8 mouse cellular contexts compared by ENCODE assay signal in the genomic region with DNA sequence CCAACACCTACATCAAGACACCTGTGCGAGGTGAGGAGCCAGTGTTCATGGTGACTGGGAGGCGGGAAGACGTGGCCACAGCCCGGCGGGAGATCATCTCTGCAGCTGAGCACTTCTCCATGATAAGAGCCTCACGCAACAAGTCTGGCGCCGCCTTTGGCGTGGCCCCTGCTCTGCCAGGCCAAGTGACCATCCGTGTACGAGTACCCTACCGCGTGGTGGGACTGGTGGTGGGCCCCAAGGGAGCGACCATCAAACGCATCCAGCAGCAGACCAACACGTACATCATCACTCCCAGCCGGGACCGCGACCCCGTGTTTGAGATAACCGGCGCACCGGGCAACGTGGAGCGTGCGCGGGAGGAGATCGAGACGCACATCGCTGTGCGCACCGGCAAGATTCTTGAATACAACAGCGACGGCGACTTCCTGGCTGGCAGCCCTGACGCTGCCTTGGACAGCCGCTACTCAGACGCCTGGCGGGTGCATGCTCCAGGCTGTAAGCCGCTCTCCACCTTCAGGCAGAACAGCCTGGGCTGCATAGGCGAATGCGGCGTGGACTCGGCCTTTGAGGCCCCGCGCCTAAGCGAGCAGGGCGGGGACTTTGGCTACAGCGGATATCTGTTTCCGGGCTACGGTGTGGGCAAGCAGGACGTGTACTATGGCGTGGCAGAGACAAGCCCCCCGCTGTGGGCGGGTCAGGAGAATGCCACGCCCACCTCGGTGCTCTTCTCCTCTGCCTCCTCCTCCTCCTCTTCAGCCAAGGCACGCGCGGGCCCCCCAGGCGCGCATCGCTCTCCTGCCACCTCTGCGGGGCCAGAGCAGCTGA. TPM values are rescaled to one million over a fixed set of nuclear protein-coding genes. Genes with fewer than 3 reads are reported as not detected.
DNase-seq lines count a peak whose midpoint lies in the region; ATAC-seq and TF ChIP-seq lines count a peak whose summit lies in the region.

No protein-coding gene starts in this region.

- no peaks in the 10 kb centered on the region for H3K4me1 ChIP-seq in cortical plate, adult 2 months (ENCODE audit: control insufficient read depth, insufficient read depth, low read length)
- H3K4me1 ChIP-seq in hindbrain, embryonic 16.5 days (ENCODE audit: control insufficient read depth, insufficient read depth, low read depth, low read length) = peaks cover 61% of the 10 kb centered on the region

- no peak for ATAC-seq in hindbrain, embryonic 16.5 days

- H3K4me2 ChIP-seq in hindbrain, embryonic 16.5 days (ENCODE audit: low read length) = peak overlapping the region; percentile 64

- DNase-seq in adrenal gland, postnatal 36 days = peak; percentile 86 to 89
- peak; percentile 77 to 84 for DNase-seq in gastrocnemius, adult 8-10 months (ENCODE audit: low spot score in 2 of 2)
- peak; percentile 61 to 78 for DNase-seq in layer of hippocampus, postnatal 36 days
- DNase-seq in lung, postnatal 10 days = peak; percentile 85
- peak; percentile 69 for DNase-seq in right cerebral cortex, postnatal 14 days
- no peak for DNase-seq in natural killer cell, adult 2 months (ENCODE audit: low spot score in 2 of 2)

- no peaks in the 10 kb centered on the region for H3K9me3 ChIP-seq in hindbrain, embryonic 16.5 days (ENCODE audit: control insufficient read depth, low read length)

- H3K36me3 ChIP-seq in hindbrain, embryonic 16.5 days (ENCODE audit: control insufficient read depth, insufficient read depth, low read length) = peaks cover 20% of the 10 kb centered on the region

- H3K4me3 ChIP-seq in cortical plate, adult 2 months (ENCODE audit: insufficient read depth, low read length) = peak overlapping the region; percentile 37
- peak overlapping the region; percentile 75 for H3K4me3 ChIP-seq in hindbrain, embryonic 16.5 days (ENCODE audit: low read length)

- peak; percentile 65; the same call in 1 of the 2 replicates for TF ChIP-seq POLR2A in cortical plate, adult 2 months (IDR thresholded peaks at IDR 0.05; ENCODE audit: extremely low read depth, insufficient read depth, low read length)

- peak overlapping the region; percentile 46 for H3K9ac ChIP-seq in hindbrain, embryonic 16.5 days (ENCODE audit: low read depth, low read length)

- WGBS in hindbrain, embryonic 16.5 days = 6% methylated on average over 52 of the region's 64 CpGs

- no peak overlapping the region for H3K27ac ChIP-seq in cortical plate, adult 2 months (ENCODE audit: insufficient read depth, low read length)
- H3K27ac ChIP-seq in hindbrain, embryonic 16.5 days (ENCODE audit: low read depth, low read length) = peak overlapping the region; percentile 46

- H3K27me3 ChIP-seq in hindbrain, embryonic 16.5 days (replicated peaks; ENCODE audit: control insufficient read depth, insufficient read depth, low read length) = no peaks in the 10 kb centered on the region

- TF ChIP-seq CTCF in cortical plate, adult 2 months (IDR thresholded peaks at IDR 0.05; ENCODE audit: extremely low read depth, insufficient read depth, low read length) = no peak

RNA-seq across cellular contexts. Expression of gene Mex3a, which starts 4.1 kb away (rescaled TPM):
- total RNA-seq in adrenal gland, postnatal 36 days (2021) = 1 to 10 TPM; 3.1 to 4.3 TPM
- 1.5 TPM in 2 replicates for polyA plus RNA-seq in cortical plate, adult 2 months (2012; rRNA removed)
- under 1 TPM; 0.07 to 0.31 (median 0.15) TPM for total RNA-seq in gastrocnemius, adult 8-10 months (2022)
- 20.4 and 22.1 TPM in 2 replicates for polyA plus RNA-seq in hindbrain, embryonic 16.5 days (2015; fragmentation: Nextera tagmentation; extraction: Ambion mirVana)
- total RNA-seq in layer of hippocampus, postnatal 36 days (2021) = 1 to 10 TPM; 4.0 to 4.4 TPM

RNA-seq across cellular contexts. Expression of gene Rab25, which starts 11.8 kb away (rescaled TPM):
- total RNA-seq in adrenal gland, postnatal 36 days (2021) = not detected
- 0.13 and 0.36 TPM in 2 replicates for polyA plus RNA-seq in cortical plate, adult 2 months (2012; rRNA removed)
- total RNA-seq in gastrocnemius, adult 8-10 months (2022) = not detected
- 0.15 TPM in 1 of 2 replicates, not detected in the other for polyA plus RNA-seq in hindbrain, embryonic 16.5 days (2015; fragmentation: Nextera tagmentation; extraction: Ambion mirVana)
- under 1 TPM in 1 of 2 experiments, not detected in 1; 0.63 TPM for total RNA-seq in layer of hippocampus, postnatal 36 days (2021)

RNA-seq across cellular contexts. Expression of gene Lamtor2, which starts 16.6 kb away (rescaled TPM):
- total RNA-seq in adrenal gland, postnatal 36 days (2021) = 100 to 1,000 TPM; 142 to 148 TPM
- 126 and 133 TPM in 2 replicates for polyA plus RNA-seq in cortical plate, adult 2 months (2012; rRNA removed)
- total RNA-seq in gastrocnemius, adult 8-10 months (2022) = 10 to 100 TPM; 83.0 to 95.4 (median 86.1) TPM
- polyA plus RNA-seq in hindbrain, embryonic 16.5 days (2015; fragmentation: Nextera tagmentation; extraction: Ambion mirVana) = 184 and 218 TPM in 2 replicates
- total RNA-seq in layer of hippocampus, postnatal 36 days (2021) = 100 to 1,000 TPM in 1 of 2 experiments, 10 to 100 TPM in 1; 91.0 to 111 TPM

RNA-seq across cellular contexts. Expression of gene Ubqln4, which starts 17.2 kb away (rescaled TPM):
- 10 to 100 TPM; 73.3 to 74.2 TPM for total RNA-seq in adrenal gland, postnatal 36 days (2021)
- 103 and 110 TPM in 2 replicates for polyA plus RNA-seq in cortical plate, adult 2 months (2012; rRNA removed)
- total RNA-seq in gastrocnemius, adult 8-10 months (2022) = 100 to 1,000 TPM in 1 of 4 experiments, 10 to 100 TPM in 3; 91.9 to 112 (median 94.6) TPM
- polyA plus RNA-seq in hindbrain, embryonic 16.5 days (2015; fragmentation: Nextera tagmentation; extraction: Ambion mirVana) = 40.1 and 44.4 TPM in 2 replicates
- total RNA-seq in layer of hippocampus, postnatal 36 days (2021) = 100 to 1,000 TPM; 109 to 111 TPM

RNA-seq across cellular contexts. Expression of gene Lmna, which starts 26.6 kb away (rescaled TPM):
- 100 to 1,000 TPM; 109 to 141 TPM for total RNA-seq in adrenal gland, postnatal 36 days (2021)
- 64.7 and 70.6 TPM in 2 replicates for polyA plus RNA-seq in cortical plate, adult 2 months (2012; rRNA removed)
- 10 to 100 TPM; 59.0 to 76.0 (median 67.8) TPM for total RNA-seq in gastrocnemius, adult 8-10 months (2022)
- 62.3 and 70.4 TPM in 2 replicates for polyA plus RNA-seq in hindbrain, embryonic 16.5 days (2015; fragmentation: Nextera tagmentation; extraction: Ambion mirVana)
- 10 to 100 TPM; 32.6 to 34.3 TPM for total RNA-seq in layer of hippocampus, postnatal 36 days (2021)

Comparison
In these comparisons a context has a peak if more than half of its experiments do, and no peak if none do; other contexts are left out.
1. DNase-seq: peak in adrenal gland, postnatal 36 days (2 of 2), gastrocnemius, adult 8-10 months (2 of 2), layer of hippocampus, postnatal 36 days (2 of 2), lung, postnatal 10 days (single experiment) and right cerebral cortex, postnatal 14 days (single experiment); none in natural killer cell, adult 2 months (0 of 2).